Mouse (Mus musculus): Measurements from ENCODE around the gene Eps8l3. TPM values are rescaled to one million over a fixed set of nuclear protein-coding genes. Genes with fewer than 3 reads are reported as not detected.

The Eps8l3 gene
- polyA plus RNA-seq, 1 experiment from 2014 or later, result not detected

GRCm38 (mm10) chr3:107840855-107841254 lies 36.2 kb upstream of the Eps8l3 start:
- no peaks in the 10 kb centered on the region for H3K36me3 ChIP-seq
- peak overlapping the region; percentile 17; the same call in 1 of the 2 replicates for H3K27ac ChIP-seq (replicated peaks)
- H3K27me3 ChIP-seq, result no peaks in the 10 kb centered on the region
- WGBS, result 41% methylated on average over 7 of the region's 7 CpGs
- H3K9me3 ChIP-seq (replicated peaks), result no peaks in the 10 kb centered on the region
- no peak overlapping the region for H3K9ac ChIP-seq
- no peak overlapping the region for H3K4me3 ChIP-seq (replicated peaks)
- H3K4me2 ChIP-seq (replicated peaks), result no peak overlapping the region
- peak; percentile 61 for ATAC-seq (ENCODE audit: insufficient number of reproducible peaks, low FRiP score, low TSS enrichment, low read depth)
- peaks cover 6% of the 10 kb centered on the region; the same call in 1 of the 2 replicates for H3K4me1 ChIP-seq

- ATAC-seq (ENCODE audit: insufficient number of reproducible peaks, low FRiP score, low TSS enrichment, low read depth), result no peak
- H3K27me3 ChIP-seq, result no peaks in the 10 kb centered on the region
- 58% methylated on average over 7 of the region's 7 CpGs for WGBS
- no peaks in the 10 kb centered on the region for H3K9me3 ChIP-seq (replicated peaks)
- peak overlapping the region; percentile 17; the same call in 1 of the 2 replicates for H3K27ac ChIP-seq (replicated peaks)
- no peak overlapping the region for H3K4me2 ChIP-seq (replicated peaks)
- H3K4me1 ChIP-seq, result peaks cover 6% of the 10 kb centered on the region; the same call in 1 of the 2 replicates
- no peaks in the 10 kb centered on the region for H3K36me3 ChIP-seq
- no peak overlapping the region for H3K9ac ChIP-seq
- H3K4me3 ChIP-seq (replicated peaks), result no peak overlapping the region
Measured at GRCm38 (mm10) chr3:107841370-107841769, 35.7 kb upstream of the Eps8l3 start.

- 79% methylated on average over 3 of the region's 3 CpGs for WGBS
- no peak overlapping the region for H3K4me2 ChIP-seq (replicated peaks)
- ATAC-seq (ENCODE audit: insufficient number of reproducible peaks, low FRiP score, low TSS enrichment, low read depth), result no peak
- no peaks in the 10 kb centered on the region for H3K36me3 ChIP-seq
- H3K27me3 ChIP-seq, result no peaks in the 10 kb centered on the region
- H3K27ac ChIP-seq (replicated peaks), result no peak overlapping the region
- no peaks in the 10 kb centered on the region for H3K9me3 ChIP-seq (replicated peaks)
- H3K4me1 ChIP-seq, result peaks cover 6% of the 10 kb centered on the region
- H3K9ac ChIP-seq, result no peak overlapping the region
- H3K4me3 ChIP-seq (replicated peaks), result no peak overlapping the region
Measured at GRCm38 (mm10) chr3:107843406-107843805, 33.6 kb upstream of the Eps8l3 start.

- no peak overlapping the region for H3K4me3 ChIP-seq (replicated peaks)
- ATAC-seq (ENCODE audit: insufficient number of reproducible peaks, low FRiP score, low TSS enrichment, low read depth), result no peak
- 84% methylated on average over 3 of the region's 3 CpGs for WGBS
- H3K9me3 ChIP-seq (replicated peaks), result no peaks in the 10 kb centered on the region
- no peaks in the 10 kb centered on the region for H3K36me3 ChIP-seq
- H3K27me3 ChIP-seq, result no peaks in the 10 kb centered on the region
- H3K4me1 ChIP-seq, result peaks cover 7% of the 10 kb centered on the region
- no peak overlapping the region for H3K4me2 ChIP-seq (replicated peaks)
- H3K27ac ChIP-seq (replicated peaks), result no peak overlapping the region
- no peak overlapping the region for H3K9ac ChIP-seq
Measured at GRCm38 (mm10) chr3:107844001-107844400, 33.0 kb upstream of the Eps8l3 start.

- H3K4me3 ChIP-seq (replicated peaks), result no peak overlapping the region
- no peak for ATAC-seq (ENCODE audit: insufficient number of reproducible peaks, low FRiP score, low TSS enrichment, low read depth)
- peaks cover 9% of the 10 kb centered on the region for H3K4me1 ChIP-seq
- no peak overlapping the region for H3K27ac ChIP-seq (replicated peaks)
- H3K9me3 ChIP-seq (replicated peaks), result no peaks in the 10 kb centered on the region
- H3K27me3 ChIP-seq, result no peaks in the 10 kb centered on the region
- no peak overlapping the region for H3K9ac ChIP-seq
- no peak overlapping the region for H3K4me2 ChIP-seq (replicated peaks)
- H3K36me3 ChIP-seq, result no peaks in the 10 kb centered on the region
- 82% methylated on average over 2 of the region's 2 CpGs for WGBS
Measured at GRCm38 (mm10) chr3:107844499-107844898, 32.5 kb upstream of the Eps8l3 start.

- Histone ChIP-seq H3K4me3 (replicated peaks) (no peak overlapping the region), H3K36me3 (no peaks in the 10 kb centered on the region), H3K4me1 (peaks cover 14% of the 10 kb centered on the region), H3K4me2 (replicated peaks) (no peak overlapping the region), H3K27ac (replicated peaks) (no peak overlapping the region), H3K9me3 (replicated peaks) (no peaks in the 10 kb centered on the region), H3K27me3 (no peaks in the 10 kb centered on the region), H3K9ac (no peak overlapping the region)
- 77% methylated on average over 1 of the region's 1 CpGs for WGBS
- ATAC-seq (ENCODE audit: insufficient number of reproducible peaks, low FRiP score, low TSS enrichment, low read depth), result no peak
Measured at GRCm38 (mm10) chr3:107846175-107846574, 30.9 kb upstream of the Eps8l3 start.

- H3K9ac ChIP-seq, result no peak overlapping the region
- H3K4me2 ChIP-seq (replicated peaks), result no peak overlapping the region
- no peak overlapping the region for H3K4me3 ChIP-seq (replicated peaks)
- H3K27me3 ChIP-seq, result no peaks in the 10 kb centered on the region
- WGBS, result 79% methylated on average over 3 of the region's 3 CpGs
- no peak overlapping the region for H3K27ac ChIP-seq (replicated peaks)
- H3K4me1 ChIP-seq, result peaks cover 14% of the 10 kb centered on the region
- no peak for ATAC-seq (ENCODE audit: insufficient number of reproducible peaks, low FRiP score, low TSS enrichment, low read depth)
- no peaks in the 10 kb centered on the region for H3K36me3 ChIP-seq
- no peaks in the 10 kb centered on the region for H3K9me3 ChIP-seq (replicated peaks)
Measured at GRCm38 (mm10) chr3:107846835-107847234, 30.2 kb upstream of the Eps8l3 start.

- WGBS, result 47% methylated on average over 4 of the region's 4 CpGs
- H3K9me3 ChIP-seq (replicated peaks), result no peaks in the 10 kb centered on the region
- H3K4me1 ChIP-seq, result peaks cover 18% of the 10 kb centered on the region
- no peaks in the 10 kb centered on the region for H3K36me3 ChIP-seq
- H3K9ac ChIP-seq, result no peak overlapping the region
- no peaks in the 10 kb centered on the region for H3K27me3 ChIP-seq
- no peak for ATAC-seq (ENCODE audit: insufficient number of reproducible peaks, low FRiP score, low TSS enrichment, low read depth)
- H3K4me2 ChIP-seq (replicated peaks), result no peak overlapping the region
- no peak overlapping the region for H3K4me3 ChIP-seq (replicated peaks)
- H3K27ac ChIP-seq (replicated peaks), result no peak overlapping the region; the same call in 1 of the 2 replicates
Measured at GRCm38 (mm10) chr3:107848126-107848525, 28.9 kb upstream of the Eps8l3 start.

- H3K27ac ChIP-seq (replicated peaks), result no peak overlapping the region
- WGBS, result 69% methylated on average over 6 of the region's 6 CpGs
- no peak overlapping the region for H3K9ac ChIP-seq
- no peaks in the 10 kb centered on the region for H3K36me3 ChIP-seq
- H3K9me3 ChIP-seq (replicated peaks), result no peaks in the 10 kb centered on the region
- no peak overlapping the region for H3K4me2 ChIP-seq (replicated peaks)
- peaks cover 18% of the 10 kb centered on the region for H3K4me1 ChIP-seq
- H3K27me3 ChIP-seq, result no peaks in the 10 kb centered on the region
- no peak overlapping the region for H3K4me3 ChIP-seq (replicated peaks)
- ATAC-seq (ENCODE audit: insufficient number of reproducible peaks, low FRiP score, low TSS enrichment, low read depth), result no peak
Measured at GRCm38 (mm10) chr3:107849000-107849692, 27.9 kb upstream of the Eps8l3 start.

GRCm38 (mm10) chr3:107849693-107850031 lies 27.4 kb upstream of the Eps8l3 start:
- no peaks in the 10 kb centered on the region for H3K36me3 ChIP-seq

GRCm38 (mm10) chr3:107850418-107851031 lies 26.5 kb upstream of the Eps8l3 start:
- WGBS, result 25% methylated on average over 12 of the region's 12 CpGs
- Histone ChIP-seq H3K4me3 (replicated peaks) (no peak overlapping the region), H3K4me1 (peaks cover 22% of the 10 kb centered on the region), H3K27ac (replicated peaks) (no peak overlapping the region), H3K36me3 (no peaks in the 10 kb centered on the region), H3K9me3 (replicated peaks) (no peaks in the 10 kb centered on the region), H3K27me3 (no peaks in the 10 kb centered on the region), H3K9ac (no peak overlapping the region), H3K4me2 (replicated peaks) (peak overlapping the region; percentile 4; the same call in 1 of the 2 replicates)
- no peak; the same call in 1 of the 2 replicates for ATAC-seq (ENCODE audit: insufficient number of reproducible peaks, low FRiP score, low TSS enrichment, low read depth)

More at GRCm38 (mm10) chr3:107849693-107850031, 27.4 kb upstream of the Eps8l3 start:
- no peak overlapping the region for H3K9ac ChIP-seq
- peaks cover 18% of the 10 kb centered on the region for H3K4me1 ChIP-seq
- 70% methylated on average over 2 of the region's 2 CpGs for WGBS
- H3K27me3 ChIP-seq, result no peaks in the 10 kb centered on the region
- ATAC-seq (ENCODE audit: insufficient number of reproducible peaks, low FRiP score, low TSS enrichment, low read depth), result no peak
- H3K9me3 ChIP-seq (replicated peaks), result no peaks in the 10 kb centered on the region
- H3K4me2 ChIP-seq (replicated peaks), result no peak overlapping the region
- H3K27ac ChIP-seq (replicated peaks), result no peak overlapping the region
- no peak overlapping the region for H3K4me3 ChIP-seq (replicated peaks)

All from embryonic facial prominence, embryonic 15.5 days (tissue).